Mouse (Mus musculus) bone marrow macrophage, adult 2 months (primary cell): ENCODE data around the gene Cct8l1.

Experiments used
- CTCF ChIP-seq: IDR thresholded peaks from 2 replicates; pipeline ENCODE4 v1.5.1; 2012; ENCODE audit warnings: low read depth, mild to moderate bottlenecking, low read length, moderate library complexity
- POLR2A ChIP-seq: IDR thresholded peaks from 2 replicates; pipeline ENCODE4 v1.6.1; 2012; ENCODE audit warnings: mild to moderate bottlenecking, low read depth, low read length, borderline replicate concordance

DNA sequence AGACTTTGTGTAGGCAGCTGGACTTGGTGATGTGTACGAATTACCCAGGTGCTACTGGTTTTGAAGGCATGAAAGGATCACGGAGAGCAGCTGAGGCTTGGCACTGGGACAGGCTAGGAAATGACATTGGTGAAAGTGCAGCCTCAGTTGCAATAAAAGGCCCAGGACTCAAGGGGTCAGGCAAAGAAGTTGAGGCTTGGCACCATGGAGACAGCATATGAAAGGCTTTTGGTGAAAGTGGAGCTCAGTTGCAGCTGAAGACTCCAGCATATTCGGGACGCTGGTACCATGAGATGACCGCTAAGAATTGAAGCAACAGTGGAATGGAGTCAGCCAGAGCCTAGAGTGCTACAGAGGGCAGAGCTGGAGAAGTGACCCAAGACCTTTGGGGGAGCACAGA is 39.8 kb downstream of the Cct8l1 start:
- TF ChIP-seq CTCF (no peak), POLR2A (no peak)
